Mouse (Mus musculus) midbrain, embryonic 14.5 days (tissue): Measurements from ENCODE around the gene Fgf9. TPM values are rescaled to one million over a fixed set of nuclear protein-coding genes. Genes with fewer than 3 reads are reported as not detected.

Source experiments
- ATAC-seq: fragments of 200-750 bp; cut with Nextera tagmentation; 2 replicates; pipeline ENCODE4 v1.8.0; 2017; ENCODE audit warnings: moderate number of reproducible peaks, moderate library complexity; ENCODE audit not compliant: low FRiP score, low TSS enrichment
- DNase-seq: peaks from one replicate; pipeline ENCODE4 v3.0.0-alpha.2; 2015
- H3K27ac ChIP-seq: fragments of 300-500 bp; sonication (generic); replicated peaks from 2 replicates; pipeline ENCODE4 v1.5.1; 2014; ENCODE audit warnings: mild to moderate bottlenecking, low read depth, low read length, moderate library complexity
- H3K27me3 ChIP-seq: fragments of 300-500 bp; sonication (generic); 2 replicates; pipeline ENCODE4 v1.6.1; 2014; ENCODE audit warnings: low read length, control low read depth, mixed read lengths; ENCODE audit not compliant: control insufficient read depth, insufficient read depth
- H3K36me3 ChIP-seq: fragments of 300-500 bp; sonication (generic); 2 replicates; pipeline ENCODE4 v1.6.1; 2014; ENCODE audit warnings: low read length, control low read depth; ENCODE audit not compliant: control insufficient read depth, insufficient read depth
- H3K4me1 ChIP-seq: fragments of 300-500 bp; sonication (generic); 2 replicates; pipeline ENCODE4 v1.6.1; 2014; ENCODE audit warnings: mild to moderate bottlenecking, antibody characterized with exemption, low read length, control low read depth; ENCODE audit not compliant: control insufficient read depth, insufficient read depth
- H3K4me2 ChIP-seq: fragments of 300-500 bp; sonication (generic); 2 replicates; pipeline ENCODE4 v1.6.1; 2014; ENCODE audit warnings: mild to moderate bottlenecking, low read length, moderate library complexity
- H3K4me3 ChIP-seq: fragments of 300-500 bp; sonication (generic); replicated peaks from 2 replicates; pipeline ENCODE4 v1.5.1; 2014; ENCODE audit warnings: low read depth, low read length
- H3K9ac ChIP-seq: fragments of 300-500 bp; sonication (generic); replicated peaks from 2 replicates; pipeline ENCODE4 v1.6.1; 2014; ENCODE audit warnings: mild to moderate bottlenecking, low read length, moderate library complexity
- H3K9me3 ChIP-seq: fragments of 300-500 bp; sonication (generic); 2 replicates; pipeline ENCODE4 v1.6.1; 2016; ENCODE audit warnings: low read length, control low read depth, mixed read lengths; ENCODE audit not compliant: control insufficient read depth
- WGBS: fragments of 180-500 bp; shearing (Covaris S2); extraction: QIAGEN DNeasy Blood & Tissue Kit; methylation state at CpG from one replicate; pipeline ENCODE4 v1.1.7; 2014; 5-methylcytosine and 5-hydroxymethylcytosine counted together
- polyA plus RNA-seq: library from polyadenylated mRNA; unstranded; fragments of >200 nt; fragmentation: Nextera tagmentation; extraction: Ambion mirVana; gene quantifications from 2 replicates; pipeline ENCODE4 v1.2.1, GENCODE M21; 2014

The Fgf9 gene
- polyA plus RNA-seq, 1 experiment from 2014 or later: 13.5 TPM

DNA sequence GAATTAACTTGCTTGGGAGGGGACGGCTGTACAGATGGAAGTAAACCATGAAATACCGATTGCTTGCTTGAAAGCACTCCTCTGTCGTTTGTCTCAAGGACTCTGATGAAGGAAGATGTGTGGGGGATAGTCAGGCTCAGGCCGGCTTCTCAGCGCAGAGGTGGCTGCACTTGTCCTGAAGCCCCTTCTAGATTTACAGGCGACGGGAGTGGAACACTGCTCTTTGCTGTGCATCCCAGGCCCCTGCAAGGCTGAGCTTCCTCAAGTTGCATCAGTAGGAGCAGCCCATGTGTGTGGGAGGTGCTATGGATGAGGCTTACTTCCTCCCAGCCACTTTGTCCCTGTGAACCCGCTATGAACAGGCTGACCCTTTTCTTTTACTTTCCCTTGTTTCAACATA, 33.9 kb downstream of the Fgf9 start:
- no peak overlapping the region for H3K4me3 ChIP-seq
- H3K4me2 ChIP-seq: no peak overlapping the region
- no peaks in the 10 kb centered on the region for H3K4me1 ChIP-seq
- DNase-seq (no peak), ATAC-seq (no peak)
- no peaks in the 10 kb centered on the region for H3K36me3 ChIP-seq
- no peaks in the 10 kb centered on the region for H3K9me3 ChIP-seq
- no peaks in the 10 kb centered on the region for H3K27me3 ChIP-seq
- H3K9ac ChIP-seq: no peak overlapping the region
- no peak overlapping the region for H3K27ac ChIP-seq
- 68% methylated on average over 8 of the region's 8 CpGs for WGBS

DNA sequence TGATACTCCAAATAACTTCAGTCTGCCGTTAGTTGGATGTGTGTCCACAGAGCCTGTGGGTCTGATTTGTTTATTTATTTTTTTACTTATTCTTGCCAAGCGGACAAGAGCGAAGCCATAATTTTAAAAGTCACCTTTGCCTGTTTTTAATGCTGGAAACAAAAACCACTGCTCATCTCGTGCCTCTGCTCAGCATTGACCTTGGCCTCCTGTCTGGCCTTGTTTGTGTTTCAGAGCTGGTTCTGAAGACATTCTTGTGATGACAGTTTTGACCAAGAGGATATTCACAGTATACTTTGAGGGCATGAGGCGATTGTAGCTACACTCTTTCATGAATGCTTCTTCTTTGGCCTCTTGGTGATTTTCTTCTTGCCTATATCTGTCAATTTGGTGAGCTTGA, 35.2 kb downstream of the Fgf9 start:
- ATAC-seq: no peak
- WGBS: 89% methylated on average over 5 of the region's 5 CpGs
- H3K27ac ChIP-seq: no peak overlapping the region
- no peaks in the 10 kb centered on the region for H3K27me3 ChIP-seq
- no peaks in the 10 kb centered on the region for H3K9me3 ChIP-seq
- H3K36me3 ChIP-seq: no peaks in the 10 kb centered on the region
- no peaks in the 10 kb centered on the region for H3K4me1 ChIP-seq
- H3K4me3 ChIP-seq: no peak overlapping the region
- no peak overlapping the region for H3K4me2 ChIP-seq
- no peak overlapping the region for H3K9ac ChIP-seq
- DNase-seq: no peak

GRCm38 (mm10) chr14:58109601-58110000, 39.3 kb downstream of the Fgf9 start:
- no peak for ATAC-seq
- no peak overlapping the region for H3K4me2 ChIP-seq

GRCm38 (mm10) chr14:58111562-58111961, 41.2 kb downstream of the Fgf9 start:
- WGBS: 89% methylated on average over 10 of the region's 10 CpGs
- Histone ChIP-seq H3K36me3 (no peaks in the 10 kb centered on the region), H3K4me3 (no peak overlapping the region), H3K9ac (no peak overlapping the region), H3K4me1 (no peaks in the 10 kb centered on the region), H3K4me2 (no peak overlapping the region), H3K27me3 (no peaks in the 10 kb centered on the region), H3K9me3 (no peaks in the 10 kb centered on the region), H3K27ac (no peak overlapping the region)
- no peak for DNase-seq
- no peak for ATAC-seq

More at GRCm38 (mm10) chr14:58109601-58110000, 39.3 kb downstream of the Fgf9 start:
- no peaks in the 10 kb centered on the region for H3K9me3 ChIP-seq
- no peaks in the 10 kb centered on the region for H3K4me1 ChIP-seq
- DNase-seq: no peak
- H3K27me3 ChIP-seq: no peaks in the 10 kb centered on the region
- H3K27ac ChIP-seq: no peak overlapping the region
- no peaks in the 10 kb centered on the region for H3K36me3 ChIP-seq
- no peak overlapping the region for H3K4me3 ChIP-seq
- 83% methylated on average over 9 of the region's 9 CpGs for WGBS
- H3K9ac ChIP-seq: no peak overlapping the region

- 77% methylated on average over 3 of the region's 3 CpGs for WGBS
- ATAC-seq (no peak), DNase-seq (peak; percentile 25)
- Histone ChIP-seq H3K4me2 (no peak overlapping the region), H3K27ac (no peak overlapping the region), H3K36me3 (no peaks in the 10 kb centered on the region), H3K27me3 (no peaks in the 10 kb centered on the region), H3K9ac (no peak overlapping the region), H3K4me1 (no peaks in the 10 kb centered on the region), H3K4me3 (no peak overlapping the region), H3K9me3 (no peaks in the 10 kb centered on the region)
Measured at GRCm38 (mm10) chr14:58112341-58112740, 42.0 kb downstream of the Fgf9 start.

DNA sequence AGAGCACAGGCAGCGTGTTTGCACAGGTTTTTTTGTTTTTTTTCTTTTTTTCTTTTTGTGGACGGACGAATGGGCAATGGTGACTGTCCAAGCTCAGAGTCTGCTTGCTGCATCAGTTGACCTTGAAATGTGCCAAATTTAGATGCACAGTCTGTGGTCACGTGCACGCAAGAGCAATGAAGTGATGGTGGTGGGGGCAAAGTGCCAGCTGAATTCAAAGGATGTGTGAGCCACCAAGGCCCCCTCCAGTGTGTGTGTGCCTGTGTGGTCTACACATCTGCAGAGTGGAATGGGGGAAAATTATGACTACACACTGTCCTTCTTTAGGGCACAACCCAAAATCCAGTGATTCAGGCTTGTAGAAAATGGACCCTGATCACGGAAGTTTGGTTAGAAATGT, 42.8 kb downstream of the Fgf9 start:
- WGBS: 74% methylated on average over 6 of the region's 6 CpGs
- DNase-seq (no peak), ATAC-seq (no peak)

DNA sequence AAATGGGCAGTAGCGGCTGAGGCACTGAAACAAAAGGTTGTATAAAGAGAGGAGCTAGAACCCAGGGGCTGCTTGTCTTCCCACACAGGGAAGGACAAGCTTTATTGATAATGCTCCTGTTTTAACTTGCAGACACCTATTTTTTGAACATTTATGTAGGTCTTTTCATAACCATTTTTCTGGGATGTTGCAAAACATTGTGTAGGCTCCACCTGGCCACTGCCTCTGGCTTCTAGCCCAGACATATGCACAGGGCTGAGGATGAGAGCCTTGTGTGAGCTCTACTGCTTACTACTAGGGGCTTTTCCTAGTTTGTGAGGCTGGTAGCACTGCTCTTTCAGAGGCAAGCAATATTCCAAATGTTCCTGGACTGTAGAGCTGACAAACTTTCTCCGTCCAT, 43.8 kb downstream of the Fgf9 start:
- Histone ChIP-seq H3K4me2 (no peak overlapping the region), H3K36me3 (no peaks in the 10 kb centered on the region), H3K4me3 (no peak overlapping the region), H3K27me3 (no peaks in the 10 kb centered on the region), H3K4me1 (no peaks in the 10 kb centered on the region), H3K27ac (no peak overlapping the region), H3K9me3 (no peaks in the 10 kb centered on the region), H3K9ac (no peak overlapping the region)
- no peak for ATAC-seq
- no peak for DNase-seq
- 90% methylated on average over 2 of the region's 2 CpGs for WGBS

More for the DNA sequence above, 42.8 kb downstream of the Fgf9 start:
- Histone ChIP-seq H3K27me3 (no peaks in the 10 kb centered on the region), H3K27ac (no peak overlapping the region), H3K4me2 (no peak overlapping the region), H3K36me3 (no peaks in the 10 kb centered on the region), H3K9me3 (no peaks in the 10 kb centered on the region), H3K4me1 (no peaks in the 10 kb centered on the region), H3K4me3 (no peak overlapping the region), H3K9ac (no peak overlapping the region)

GRCm38 (mm10) chr14:58124625-58125024, 54.3 kb downstream of the Fgf9 start:
- Histone ChIP-seq H3K4me2 (no peak overlapping the region), H3K9me3 (no peaks in the 10 kb centered on the region), H3K36me3 (no peaks in the 10 kb centered on the region), H3K9ac (no peak overlapping the region), H3K27ac (no peak overlapping the region), H3K4me3 (no peak overlapping the region), H3K4me1 (no peaks in the 10 kb centered on the region), H3K27me3 (no peaks in the 10 kb centered on the region)
- no peak for ATAC-seq
- DNase-seq: no peak

GRCm38 (mm10) chr14:58126508-58126907, 56.2 kb downstream of the Fgf9 start:
- H3K9me3 ChIP-seq: no peaks in the 10 kb centered on the region
- H3K27me3 ChIP-seq: no peaks in the 10 kb centered on the region
- no peak overlapping the region for H3K27ac ChIP-seq
- DNase-seq (no peak), ATAC-seq (no peak)
- no peaks in the 10 kb centered on the region for H3K36me3 ChIP-seq
- WGBS: 90% methylated on average over 10 of the region's 10 CpGs
- H3K9ac ChIP-seq: no peak overlapping the region
- no peak overlapping the region for H3K4me3 ChIP-seq
- no peaks in the 10 kb centered on the region for H3K4me1 ChIP-seq
- no peak overlapping the region for H3K4me2 ChIP-seq
